Mouse (Mus musculus) forebrain, embryonic 11.5 days (tissue): ENCODE results near the gene Gaa. TPM values are rescaled to one million over a fixed set of nuclear protein-coding genes. Genes with fewer than 3 reads are reported as not detected.

Source experiments
- ATAC-seq: fragments of 200-750 bp; cut with Nextera tagmentation; replicated peaks from 2 replicates; pipeline ENCODE4 v1.8.0; 2017; ENCODE audit warnings: moderate TSS enrichment; ENCODE audit not compliant: low FRiP score
- DNase-seq: peaks from one replicate; pipeline ENCODE4 v3.0.0-alpha.2; 2017; ENCODE audit warnings: low spot score
- H3K27ac ChIP-seq: fragments of 300-500 bp; sonication (generic); 2 replicates; pipeline ENCODE4 v1.5.1; 2014; ENCODE audit warnings: low read depth, low read length
- H3K27me3 ChIP-seq: fragments of 300-500 bp; sonication (generic); 2 replicates; pipeline ENCODE4 v1.6.1; 2014; ENCODE audit warnings: mild to moderate bottlenecking, low read length, mixed read lengths; ENCODE audit not compliant: control insufficient read depth, insufficient read depth
- H3K36me3 ChIP-seq: fragments of 300-500 bp; sonication (generic); 2 replicates; pipeline ENCODE4 v1.6.1; 2014; ENCODE audit warnings: mild to moderate bottlenecking, low read length, moderate library complexity, mixed read lengths; ENCODE audit not compliant: control insufficient read depth, insufficient read depth
- H3K4me1 ChIP-seq: fragments of 300-500 bp; sonication (generic); replicated peaks from 2 replicates; pipeline ENCODE4 v1.6.1; 2014; ENCODE audit warnings: low read length, mixed read lengths; ENCODE audit not compliant: control insufficient read depth, insufficient read depth
- H3K4me2 ChIP-seq: fragments of 300-500 bp; sonication (generic); 2 replicates; pipeline ENCODE4 v1.6.1; 2014; ENCODE audit warnings: low read depth, mild to moderate bottlenecking, low read length, moderate library complexity, mixed read lengths; ENCODE audit not compliant: severe bottlenecking
- H3K4me3 ChIP-seq: fragments of 300-500 bp; sonication (generic); 2 replicates; pipeline ENCODE4 v1.5.1; 2014; ENCODE audit warnings: low read depth, low read length
- H3K9ac ChIP-seq: fragments of 300-500 bp; sonication (generic); 2 replicates; pipeline ENCODE4 v1.6.1; 2014; ENCODE audit warnings: low read length
- H3K9me3 ChIP-seq: fragments of 300-500 bp; sonication (generic); 2 replicates; pipeline ENCODE4 v1.6.1; 2016; ENCODE audit warnings: low read length, mixed read lengths; ENCODE audit not compliant: control insufficient read depth
- WGBS: fragments of 180-500 bp; shearing (Covaris S2); extraction: QIAGEN DNeasy Blood & Tissue Kit; methylation state at CpG from one replicate; pipeline ENCODE4 v1.1.7; 2014; 5-methylcytosine and 5-hydroxymethylcytosine counted together
- polyA plus RNA-seq: library from polyadenylated mRNA; unstranded; fragments of >200 nt; fragmentation: Nextera tagmentation; extraction: Ambion mirVana; gene quantifications from 2 replicates; pipeline ENCODE4 v1.2.1, GENCODE M21; 2014

Gene Gaa
- polyA plus RNA-seq, 1 experiment from 2014 or later, result 28.4 TPM

- Histone ChIP-seq H3K4me3 (no peak overlapping the region), H3K4me1 (no peaks in the 10 kb centered on the region), H3K27me3 (no peaks in the 10 kb centered on the region), H3K36me3 (no peaks in the 10 kb centered on the region), H3K27ac (no peak overlapping the region), H3K9ac (no peak overlapping the region), H3K4me2 (no peak overlapping the region), H3K9me3 (no peaks in the 10 kb centered on the region)
- ATAC-seq, result no peak
- no peak for DNase-seq
- WGBS, result 87% methylated on average over 4 of the region's 4 CpGs
Measured at GRCm38 (mm10) chr11:119316720-119317119, 49.0 kb downstream of the Gaa start.

GRCm38 (mm10) chr11:119322521-119322920, 54.8 kb downstream of the Gaa start:
- Histone ChIP-seq H3K9me3 (0 out of 2 replicates have a peak, but pooled peaks cover 2% of the 10 kb centered on the region), H3K4me2 (no peak overlapping the region)
- no peak for ATAC-seq

DNA sequence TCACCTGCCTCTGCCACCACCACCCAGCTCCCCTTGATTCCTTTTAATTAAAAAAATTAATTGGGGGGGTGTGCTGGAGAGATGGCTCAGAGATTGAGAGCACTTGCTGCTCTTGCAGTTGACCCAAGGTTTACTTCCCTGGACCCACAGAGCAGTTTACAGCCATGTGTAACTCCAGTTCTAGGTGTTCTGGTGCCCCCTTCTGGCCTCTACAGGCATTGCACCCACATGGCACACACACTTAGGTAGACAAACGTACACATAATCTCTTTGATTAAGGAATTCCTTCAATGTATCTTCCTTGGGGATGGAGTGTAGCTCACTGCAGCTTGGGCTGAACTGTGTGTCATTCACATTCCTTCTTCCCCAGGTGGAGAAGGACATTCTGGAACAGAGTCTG, 57.4 kb downstream of the Gaa start:
- Histone ChIP-seq H3K9me3 (0 out of 2 replicates have a peak, but pooled peaks cover 2% of the 10 kb centered on the region), H3K4me2 (no peak overlapping the region), H3K9ac (no peak overlapping the region), H3K4me1 (no peaks in the 10 kb centered on the region), H3K36me3 (no peaks in the 10 kb centered on the region), H3K27ac (no peak overlapping the region), H3K27me3 (no peaks in the 10 kb centered on the region), H3K4me3 (no peak overlapping the region)
- DNase-seq, result no peak
- no peak for ATAC-seq
- WGBS, result 80% methylated on average over 1 of the region's 1 CpGs

More at GRCm38 (mm10) chr11:119322521-119322920, 54.8 kb downstream of the Gaa start:
- Histone ChIP-seq H3K36me3 (no peaks in the 10 kb centered on the region), H3K4me1 (no peaks in the 10 kb centered on the region), H3K27ac (no peak overlapping the region), H3K27me3 (no peaks in the 10 kb centered on the region), H3K9ac (no peak overlapping the region), H3K4me3 (no peak overlapping the region)
- WGBS, result 81% methylated on average over 13 of the region's 13 CpGs
- no peak for DNase-seq

- H3K4me3 ChIP-seq, result no peak overlapping the region
- WGBS, result 69% methylated on average over 4 of the region's 4 CpGs
- ATAC-seq, result no peak
- H3K9me3 ChIP-seq, result no peaks in the 10 kb centered on the region
- no peak overlapping the region for H3K27ac ChIP-seq
- H3K27me3 ChIP-seq, result no peaks in the 10 kb centered on the region
- H3K4me2 ChIP-seq, result no peak overlapping the region
- H3K36me3 ChIP-seq, result no peaks in the 10 kb centered on the region
- DNase-seq, result no peak
- no peaks in the 10 kb centered on the region for H3K4me1 ChIP-seq
- H3K9ac ChIP-seq, result no peak overlapping the region
Measured at GRCm38 (mm10) chr11:119330592-119330991, 62.9 kb downstream of the Gaa start.

DNA sequence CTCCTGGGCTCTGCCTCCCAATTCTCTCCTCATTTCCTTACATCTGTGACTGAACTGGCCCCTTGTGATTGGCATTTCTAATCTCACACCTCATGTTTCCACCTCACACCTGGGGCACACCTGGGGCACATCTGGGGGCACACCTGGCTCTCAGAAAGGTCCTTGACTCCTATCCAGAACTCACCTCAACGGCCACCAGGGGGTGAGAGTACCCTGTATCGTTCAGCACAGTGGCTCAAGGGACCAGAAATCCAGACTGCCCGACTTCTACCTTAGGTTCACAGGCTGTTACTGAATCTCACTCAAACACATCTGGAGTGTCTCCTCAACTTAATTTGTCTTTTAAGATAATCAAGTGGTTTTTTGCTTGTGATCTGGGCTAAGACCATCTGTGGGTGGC, 64.3 kb downstream of the Gaa start:
- H3K27me3 ChIP-seq, result no peaks in the 10 kb centered on the region
- 58% methylated on average over 3 of the region's 3 CpGs for WGBS
- ATAC-seq (no peak), DNase-seq (no peak)
- H3K4me3 ChIP-seq, result no peak overlapping the region
- no peak overlapping the region for H3K9ac ChIP-seq
- no peaks in the 10 kb centered on the region for H3K36me3 ChIP-seq
- H3K4me2 ChIP-seq, result no peak overlapping the region
- H3K9me3 ChIP-seq, result no peaks in the 10 kb centered on the region
- no peaks in the 10 kb centered on the region for H3K4me1 ChIP-seq
- no peak overlapping the region for H3K27ac ChIP-seq

Other genes with a start within 250 kb of the Gaa start
- 101 and 103 TPM in 2 replicates for gene Cbx2, start 244.9 kb upstream of the Gaa start, polyA plus RNA-seq
- 9.5 and 11.2 TPM in 2 replicates for gene Cbx8, start 226.9 kb upstream of the Gaa start, polyA plus RNA-seq
- 6.4 and 7.0 TPM in 2 replicates for gene Cbx4, start 181.7 kb upstream of the Gaa start, polyA plus RNA-seq
- 20.4 and 20.8 TPM in 2 replicates for gene Tbc1d16, start 39.4 kb upstream of the Gaa start, polyA plus RNA-seq
- gene Ccdc40, start 39.3 kb upstream of the Gaa start, polyA plus RNA-seq, result 19.5 and 22.1 TPM in 2 replicates
- gene Eif4a3, start 32.2 kb downstream of the Gaa start, polyA plus RNA-seq, result 409 and 463 TPM in 2 replicates
- 0.15 TPM in 1 of 2 replicates, not detected in the other for gene Card14, start 39.9 kb downstream of the Gaa start, polyA plus RNA-seq
- gene Sgsh, start 87.6 kb downstream of the Gaa start, polyA plus RNA-seq, result 6.6 and 7.3 TPM in 2 replicates
- gene Slc26a11, start 87.7 kb downstream of the Gaa start, polyA plus RNA-seq, result 7.2 and 7.9 TPM in 2 replicates
- 1.8 and 2.1 TPM in 2 replicates for gene Rnf213, start 125.2 kb downstream of the Gaa start, polyA plus RNA-seq
- gene Endov, start 223.5 kb downstream of the Gaa start, polyA plus RNA-seq, result 18.4 and 21.0 TPM in 2 replicates